Mouse (Mus musculus) retina, embryonic 14.5 days (tissue): ENCODE measurements at regions not wholly inside any gene's neighbourhood (a gene's known extent, or its start where the extent isn't known, plus 50 kb on each side); places are given as distances from the start of the nearest gene placed in this dataset.

Source experiments
- DNase-seq: peaks from one replicate; pipeline ENCODE4 v3.0.0-alpha.2; 2015; ENCODE audit warnings: low spot score

- no peak for DNase-seq
Observed at GRCm38 (mm10) chr16:85347621-85348020, 174.1 kb upstream of the App start.

- DNase-seq: no peak
Observed at GRCm38 (mm10) chr16:85336495-85337119, 163.0 kb upstream of the App start.

- DNase-seq: no peak
Observed at GRCm38 (mm10) chr16:85333543-85333942, 160.0 kb upstream of the App start.

- no peak for DNase-seq
Observed at GRCm38 (mm10) chr16:85312018-85312417, 138.5 kb upstream of the App start.

- no peak for DNase-seq
Observed at GRCm38 (mm10) chr16:85309493-85309892, 135.9 kb upstream of the App start.

- no peak for DNase-seq
Observed at GRCm38 (mm10) chr16:85308429-85308828, 134.9 kb upstream of the App start.

- DNase-seq: peak; percentile 72
Observed at GRCm38 (mm10) chr16:85307940-85308339, 134.4 kb upstream of the App start.

GRCm38 (mm10) chr16:85300092-85300853 is 126.7 kb upstream of the App start:
- peak; percentile 38 for DNase-seq

GRCm38 (mm10) chr16:85298559-85298958 is 125.0 kb upstream of the App start:
- DNase-seq: no peak

GRCm38 (mm10) chr16:85290986-85291952 is 117.7 kb upstream of the App start:
- DNase-seq: peak; percentile 28

GRCm38 (mm10) chr16:85277862-85278261 is 104.3 kb upstream of the App start:
- no peak for DNase-seq

- peak; percentile 71 for DNase-seq
Observed at GRCm38 (mm10) chr16:85269681-85270080, 96.1 kb upstream of the App start.

GRCm38 (mm10) chr16:85259838-85260237 is 86.3 kb upstream of the App start:
- no peak for DNase-seq

GRCm38 (mm10) chr16:85247301-85247700 is 73.7 kb upstream of the App start:
- DNase-seq: no peak

- DNase-seq: no peak
Observed at GRCm38 (mm10) chr16:85233037-85233436, 59.5 kb upstream of the App start.

- DNase-seq: no peak
Observed at GRCm38 (mm10) chr16:85231908-85232467, 58.4 kb upstream of the App start.

GRCm38 (mm10) chr16:85231330-85231729 is 57.8 kb upstream of the App start:
- DNase-seq: no peak

GRCm38 (mm10) chr16:85224325-85224724 is 50.8 kb upstream of the App start:
- no peak for DNase-seq
